Mouse (Mus musculus) lung, embryonic 16.5 days (tissue): Measurements from ENCODE around the gene Sult5a1. TPM values are rescaled to one million over a fixed set of nuclear protein-coding genes. Genes with fewer than 3 reads are reported as not detected.
A peak's percentile ranks its signal among the peaks of the same experiment; 100 is the strongest.

Source experiments
- ATAC-seq: fragments of 200-750 bp; cut with Nextera tagmentation; 2 replicates; pipeline ENCODE4 v1.8.0; 2017; ENCODE audit warnings: low read depth, mild to moderate bottlenecking, moderate library complexity
- H3K27ac ChIP-seq: fragments of 300-500 bp; sonication (generic); 2 replicates; pipeline ENCODE4 v1.5.1; 2014; ENCODE audit warnings: mild to moderate bottlenecking, control low read depth, low read length
- H3K27me3 ChIP-seq: fragments of 300-500 bp; sonication (generic); 2 replicates; pipeline ENCODE4 v1.6.1; 2014; ENCODE audit warnings: low read depth, low read length, mixed read lengths; ENCODE audit not compliant: control insufficient read depth, insufficient read depth
- H3K36me3 ChIP-seq: fragments of 300-500 bp; sonication (generic); 2 replicates; pipeline ENCODE4 v1.6.1; 2014; ENCODE audit warnings: low read length; ENCODE audit not compliant: control insufficient read depth, insufficient read depth
- H3K4me1 ChIP-seq: fragments of 300-500 bp; sonication (generic); replicated peaks from 2 replicates; pipeline ENCODE4 v1.6.1; 2014; ENCODE audit warnings: low read length, mixed read lengths; ENCODE audit not compliant: control insufficient read depth, insufficient read depth
- H3K4me2 ChIP-seq: fragments of 300-500 bp; sonication (generic); 2 replicates; pipeline ENCODE4 v1.6.1; 2014; ENCODE audit warnings: low read depth, low read length, control low read depth
- H3K4me3 ChIP-seq: fragments of 300-500 bp; sonication (generic); 2 replicates; pipeline ENCODE4 v1.5.1; 2014; ENCODE audit warnings: mild to moderate bottlenecking, low read length, control low read depth
- H3K9ac ChIP-seq: fragments of 300-500 bp; sonication (generic); 2 replicates; pipeline ENCODE4 v1.6.1; 2014; ENCODE audit warnings: low read length, control low read depth
- H3K9me3 ChIP-seq: fragments of 300-500 bp; sonication (generic); 2 replicates; pipeline ENCODE4 v1.6.1; 2016; ENCODE audit warnings: low read length; ENCODE audit not compliant: control insufficient read depth
- WGBS: fragments of 180-500 bp; shearing (Covaris S2); extraction: QIAGEN DNeasy Blood & Tissue Kit; methylation state at CpG from one replicate; pipeline ENCODE4 v1.1.7; 2014; 5-methylcytosine and 5-hydroxymethylcytosine counted together
- polyA plus RNA-seq: library from polyadenylated mRNA; unstranded; fragments of >200 nt; fragmentation: Nextera tagmentation; extraction: Ambion mirVana; gene quantifications from 2 replicates; pipeline ENCODE4 v1.2.1, GENCODE M21; 2015

Sult5a1 gene
- polyA plus RNA-seq, 1 experiment from 2014 or later, result 21.2 TPM

DNA sequence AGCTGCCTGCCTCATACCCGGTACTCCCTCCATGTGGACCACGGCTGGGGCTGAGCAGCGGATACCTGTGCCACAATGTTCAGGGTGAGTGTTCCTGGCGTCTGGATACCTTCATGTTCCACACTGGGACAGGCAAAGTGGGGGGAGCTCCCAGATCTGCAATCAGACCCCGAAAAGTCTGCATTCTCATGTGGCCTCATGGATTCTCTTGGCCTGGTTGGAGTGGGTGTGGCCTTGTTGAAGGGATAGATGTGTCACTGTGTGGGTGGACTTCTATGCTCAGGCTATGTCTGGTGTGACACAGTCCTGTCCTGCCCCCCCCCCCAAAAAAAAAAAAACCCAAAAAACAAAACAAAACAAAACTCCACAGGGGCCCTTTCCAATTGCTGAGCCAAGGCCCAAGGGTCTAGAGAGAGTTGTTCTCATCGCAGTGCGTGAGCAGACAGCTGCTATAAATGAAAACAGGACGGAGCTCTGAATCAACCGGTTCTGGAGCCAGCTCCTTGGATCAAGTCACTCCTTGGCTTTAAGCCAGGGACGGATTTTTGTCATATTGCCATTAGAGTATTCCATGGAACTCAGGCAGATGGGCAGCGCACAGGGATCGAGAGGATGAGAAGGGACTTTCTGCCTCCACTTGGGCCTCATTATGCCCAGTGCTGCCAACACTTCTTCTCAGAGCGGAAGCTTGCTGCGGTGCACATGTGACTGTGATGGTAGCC lies 16.2 kb downstream of the Sult5a1 start:
- H3K4me1 ChIP-seq, result peaks cover 30% of the 10 kb centered on the region
- H3K9ac ChIP-seq, result 0 out of 2 replicates have a peak overlapping the region, but pooled peaks have one; percentile 25
- H3K4me3 ChIP-seq, result no peak overlapping the region
- no peak overlapping the region for H3K4me2 ChIP-seq
- H3K36me3 ChIP-seq, result no peaks in the 10 kb centered on the region
- H3K27me3 ChIP-seq, result no peaks in the 10 kb centered on the region
- H3K9me3 ChIP-seq, result no peaks in the 10 kb centered on the region
- 47% methylated on average over 14 of the region's 14 CpGs for WGBS
- peak overlapping the region; percentile 97 for H3K27ac ChIP-seq
- ATAC-seq, result peak; percentile 78

- WGBS, result 65% methylated on average over 4 of the region's 4 CpGs
- no peak overlapping the region for H3K4me2 ChIP-seq
- ATAC-seq, result no peak
- peaks cover 30% of the 10 kb centered on the region for H3K4me1 ChIP-seq
- H3K27ac ChIP-seq, result no peak overlapping the region
- no peak overlapping the region for H3K9ac ChIP-seq
- H3K36me3 ChIP-seq, result no peaks in the 10 kb centered on the region
- H3K27me3 ChIP-seq, result no peaks in the 10 kb centered on the region
- no peaks in the 10 kb centered on the region for H3K9me3 ChIP-seq
- H3K4me3 ChIP-seq, result no peak overlapping the region
Observed at GRCm38 (mm10) chr8:123138741-123139140, 19.4 kb downstream of the Sult5a1 start.

- Histone ChIP-seq H3K4me1 (peaks cover 28% of the 10 kb centered on the region), H3K4me3 (no peak overlapping the region), H3K36me3 (no peaks in the 10 kb centered on the region), H3K27me3 (no peaks in the 10 kb centered on the region), H3K4me2 (no peak overlapping the region), H3K27ac (peak overlapping the region; percentile 74), H3K9me3 (peaks cover 4% of the 10 kb centered on the region; the same call in 1 of the 2 replicates), H3K9ac (peak overlapping the region; percentile 8; the same call in 1 of the 2 replicates)
- 7% methylated on average over 2 of the region's 2 CpGs for WGBS
- peak; percentile 67 for ATAC-seq
Observed at GRCm38 (mm10) chr8:123137645-123138077, 20.5 kb downstream of the Sult5a1 start.

- H3K27me3 ChIP-seq, result no peaks in the 10 kb centered on the region
- H3K4me2 ChIP-seq, result no peak overlapping the region
- H3K4me1 ChIP-seq, result peaks cover 19% of the 10 kb centered on the region
- H3K9ac ChIP-seq, result no peak overlapping the region
- H3K9me3 ChIP-seq, result peaks cover 4% of the 10 kb centered on the region; the same call in 1 of the 2 replicates
- no peak for ATAC-seq
- H3K36me3 ChIP-seq, result no peaks in the 10 kb centered on the region
- H3K27ac ChIP-seq, result no peak overlapping the region
- H3K4me3 ChIP-seq, result no peak overlapping the region
- 68% methylated on average over 9 of the region's 9 CpGs for WGBS
Observed at GRCm38 (mm10) chr8:123136287-123136686, 21.8 kb downstream of the Sult5a1 start.

DNA sequence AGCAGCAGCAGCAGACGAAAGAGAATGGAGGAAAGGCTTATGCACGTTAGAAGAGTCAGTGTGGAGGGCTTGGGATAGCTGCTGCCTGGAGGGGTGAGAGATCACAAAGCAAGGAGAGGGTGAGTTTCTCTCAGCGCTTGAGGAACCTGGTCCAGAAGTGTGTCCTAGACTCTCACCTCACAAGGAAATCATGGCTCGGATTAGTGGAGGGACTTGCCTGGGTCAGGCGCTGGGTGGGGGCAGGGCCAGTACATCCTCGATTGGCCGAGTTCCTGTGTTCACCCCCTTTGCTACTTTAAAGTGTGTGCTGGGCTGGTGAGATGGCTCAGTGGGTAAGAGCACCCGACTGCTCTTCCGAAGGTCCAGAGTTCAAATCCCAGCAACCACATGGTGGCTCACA lies 22.3 kb downstream of the Sult5a1 start:
- WGBS, result 44% methylated on average over 9 of the region's 9 CpGs
- Histone ChIP-seq H3K27ac (peak overlapping the region; percentile 15; the same call in 1 of the 2 replicates), H3K36me3 (no peaks in the 10 kb centered on the region), H3K4me1 (peaks cover 16% of the 10 kb centered on the region), H3K9ac (no peak overlapping the region), H3K27me3 (no peaks in the 10 kb centered on the region), H3K9me3 (peaks cover 4% of the 10 kb centered on the region; the same call in 1 of the 2 replicates), H3K4me3 (no peak overlapping the region), H3K4me2 (no peak overlapping the region)
- ATAC-seq, result no peak

DNA sequence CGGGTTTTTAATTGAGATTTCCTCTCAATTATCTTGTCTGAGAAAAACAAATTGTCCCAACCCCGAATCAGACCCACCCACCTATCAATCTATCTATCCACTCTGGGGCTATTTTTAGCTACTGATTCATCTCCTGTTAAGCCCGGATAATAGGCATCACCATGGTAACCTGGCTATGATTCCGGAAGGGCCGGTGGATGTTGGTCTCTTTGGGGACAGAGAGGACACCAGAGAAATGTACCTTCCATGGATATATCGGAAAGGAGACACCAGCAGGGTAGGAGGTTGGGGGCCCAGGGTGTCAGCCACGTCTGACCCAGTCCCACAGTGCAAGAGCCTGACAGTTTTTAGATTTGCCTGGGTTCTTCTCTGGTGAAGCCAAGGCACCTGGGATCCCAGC lies 22.7 kb downstream of the Sult5a1 start:
- Histone ChIP-seq H3K27me3 (no peaks in the 10 kb centered on the region), H3K27ac (peak overlapping the region; percentile 15; the same call in 1 of the 2 replicates), H3K9me3 (peaks cover 4% of the 10 kb centered on the region; the same call in 1 of the 2 replicates), H3K4me1 (peaks cover 16% of the 10 kb centered on the region), H3K9ac (no peak overlapping the region), H3K4me2 (no peak overlapping the region), H3K4me3 (no peak overlapping the region), H3K36me3 (no peaks in the 10 kb centered on the region)
- ATAC-seq, result no peak
- WGBS, result 20% methylated on average over 7 of the region's 7 CpGs

DNA sequence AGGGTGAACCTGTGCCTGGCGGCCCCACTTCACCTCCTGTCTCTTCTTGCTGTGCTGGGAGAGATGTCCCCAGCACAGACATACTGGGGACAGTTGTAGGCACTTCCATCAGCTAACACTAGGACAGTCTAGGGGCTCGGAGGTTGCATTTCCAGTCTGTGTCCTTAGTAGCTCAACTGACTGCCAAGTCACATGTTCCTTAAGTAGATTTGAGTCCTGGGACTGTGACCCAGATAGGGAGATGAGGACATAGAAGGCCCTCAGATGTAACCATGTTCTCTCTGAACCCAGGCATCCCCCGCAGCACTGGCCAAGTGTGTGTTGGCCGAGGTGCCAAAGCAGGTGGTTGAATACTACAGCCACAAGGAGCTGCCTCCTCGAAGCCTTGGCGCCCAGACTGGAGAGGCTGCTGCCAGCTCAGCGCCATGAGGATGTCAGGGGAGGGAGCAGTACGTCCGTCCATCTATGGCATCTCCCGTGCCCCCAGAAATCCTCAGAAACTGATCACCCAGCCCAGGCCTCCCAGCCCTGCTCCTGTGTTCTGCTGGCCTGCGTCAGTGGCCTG lies 23.9 kb downstream of the Sult5a1 start:
- no peak overlapping the region for H3K4me2 ChIP-seq
- no peak overlapping the region for H3K27ac ChIP-seq
- ATAC-seq, result no peak
- peaks cover 4% of the 10 kb centered on the region; the same call in 1 of the 2 replicates for H3K9me3 ChIP-seq
- no peaks in the 10 kb centered on the region for H3K27me3 ChIP-seq
- H3K36me3 ChIP-seq, result no peaks in the 10 kb centered on the region
- no peak overlapping the region for H3K4me3 ChIP-seq
- 84% methylated on average over 11 of the region's 11 CpGs for WGBS
- H3K9ac ChIP-seq, result no peak overlapping the region
- peaks cover 16% of the 10 kb centered on the region for H3K4me1 ChIP-seq

- ATAC-seq, result no peak
- no peak overlapping the region for H3K4me2 ChIP-seq
- no peak overlapping the region for H3K4me3 ChIP-seq
- H3K4me1 ChIP-seq, result peaks cover 10% of the 10 kb centered on the region
- no peak overlapping the region for H3K9ac ChIP-seq
- peaks cover 4% of the 10 kb centered on the region; the same call in 1 of the 2 replicates for H3K9me3 ChIP-seq
- WGBS, result 97% methylated on average over 2 of the region's 2 CpGs
- no peak overlapping the region for H3K27ac ChIP-seq
- no peaks in the 10 kb centered on the region for H3K36me3 ChIP-seq
- H3K27me3 ChIP-seq, result no peaks in the 10 kb centered on the region
Observed at GRCm38 (mm10) chr8:123132953-123133352, 25.2 kb downstream of the Sult5a1 start.

DNA sequence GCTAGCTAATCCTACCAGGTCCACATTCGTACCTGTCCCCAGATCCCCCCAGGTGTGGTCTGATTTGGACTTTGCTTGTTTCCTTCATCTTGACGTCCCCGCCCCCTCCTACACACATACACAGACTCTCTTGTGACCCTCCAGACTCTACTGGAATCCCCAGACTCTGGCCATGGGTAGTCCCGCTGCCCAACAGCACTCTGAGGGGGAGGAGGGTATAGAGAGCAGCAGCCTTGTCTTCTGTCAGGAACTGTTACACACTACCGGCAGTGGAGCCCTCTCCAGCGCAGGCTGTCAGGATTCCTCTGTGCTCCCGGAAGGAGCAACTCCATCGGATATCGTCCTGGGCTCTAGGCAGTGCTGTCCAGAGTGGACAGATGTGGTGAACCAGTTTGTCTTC lies 27.1 kb downstream of the Sult5a1 start:
- Histone ChIP-seq H3K9ac (no peak overlapping the region), H3K27ac (no peak overlapping the region), H3K27me3 (peaks cover 4% of the 10 kb centered on the region; the same call in 1 of the 2 replicates), H3K36me3 (no peaks in the 10 kb centered on the region), H3K4me3 (no peak overlapping the region), H3K4me2 (peak overlapping the region; percentile 4; the same call in 1 of the 2 replicates), H3K4me1 (no peaks in the 10 kb centered on the region), H3K9me3 (peaks cover 4% of the 10 kb centered on the region; the same call in 1 of the 2 replicates)
- ATAC-seq, result no peak
- 38% methylated on average over 9 of the region's 9 CpGs for WGBS
